Mouse (Mus musculus): ENCODE data around the gene Efcab9.
A peak's percentile ranks its signal among the peaks of the same experiment; 100 is the strongest.
"Not testable (repeated sequence)": the region's sequence is repeated elsewhere in the genome, so short reads cannot be mapped to it uniquely, and the experiment has no call there.

The Efcab9 gene

DNA sequence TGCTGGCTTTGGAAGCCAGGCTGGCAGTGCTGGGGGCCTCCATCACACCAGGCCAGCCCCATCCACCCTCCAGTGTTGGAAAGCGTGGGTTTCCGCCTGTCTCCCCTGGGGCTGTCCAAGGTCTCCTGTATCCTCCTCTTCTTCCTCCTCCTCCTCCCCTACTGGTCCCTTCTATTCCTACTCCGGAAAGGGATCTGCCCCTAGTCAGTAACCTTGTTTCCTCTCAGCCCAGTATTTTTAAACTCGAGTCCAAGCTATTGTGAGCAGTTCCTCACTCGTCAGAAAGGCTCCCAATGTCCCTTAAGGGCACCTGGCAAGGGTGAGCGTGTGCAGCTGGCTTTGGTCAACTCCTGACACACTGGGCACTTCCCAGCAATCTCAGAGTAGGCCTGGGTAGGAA lies 6.6 kb upstream of the Efcab9 start:
- no peak for DNase-seq (ENCODE audit: low spot score)

DNA sequence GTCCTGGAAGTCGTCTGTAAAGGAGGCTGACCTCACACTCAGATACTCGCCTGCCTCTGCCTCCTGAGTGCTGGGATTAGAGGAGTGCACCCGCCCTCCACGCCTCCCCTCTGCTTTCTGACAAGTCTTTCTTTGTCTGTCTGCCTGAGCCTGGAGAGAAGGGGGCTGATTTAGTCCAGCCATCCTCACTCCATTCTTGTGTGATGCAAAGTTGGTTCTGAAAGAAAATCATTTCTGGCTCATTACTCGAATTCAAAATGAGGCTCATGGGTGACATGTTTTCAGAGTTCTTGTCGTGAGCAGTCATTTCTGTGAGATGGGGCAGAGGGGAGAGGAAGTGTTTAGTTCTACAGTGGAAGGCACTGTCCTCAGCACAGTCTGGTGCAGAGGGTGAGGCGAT lies 5.1 kb upstream of the Efcab9 start:
- no peak for DNase-seq (ENCODE audit: low spot score)

DNA sequence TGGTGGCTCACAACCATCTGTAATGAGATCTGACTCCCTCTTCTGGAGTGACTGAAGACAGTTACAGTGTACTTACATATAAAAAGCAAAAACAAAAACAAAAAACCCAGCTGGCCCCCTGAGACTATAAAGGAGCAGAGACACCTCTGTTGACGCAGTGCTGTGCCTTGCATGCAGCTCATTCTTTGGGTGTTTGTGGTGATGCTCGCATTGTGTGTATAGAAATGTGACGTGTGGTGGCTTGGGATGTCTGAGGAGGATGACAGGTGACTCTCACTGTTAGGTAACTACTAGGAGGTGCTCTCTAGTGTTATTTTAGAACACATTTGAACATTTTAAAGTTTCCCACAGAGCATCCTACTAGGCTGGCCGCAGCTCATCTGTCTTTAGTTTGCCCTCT lies 3.8 kb upstream of the Efcab9 start:
- no peak for DNase-seq (ENCODE audit: low spot score)

DNA sequence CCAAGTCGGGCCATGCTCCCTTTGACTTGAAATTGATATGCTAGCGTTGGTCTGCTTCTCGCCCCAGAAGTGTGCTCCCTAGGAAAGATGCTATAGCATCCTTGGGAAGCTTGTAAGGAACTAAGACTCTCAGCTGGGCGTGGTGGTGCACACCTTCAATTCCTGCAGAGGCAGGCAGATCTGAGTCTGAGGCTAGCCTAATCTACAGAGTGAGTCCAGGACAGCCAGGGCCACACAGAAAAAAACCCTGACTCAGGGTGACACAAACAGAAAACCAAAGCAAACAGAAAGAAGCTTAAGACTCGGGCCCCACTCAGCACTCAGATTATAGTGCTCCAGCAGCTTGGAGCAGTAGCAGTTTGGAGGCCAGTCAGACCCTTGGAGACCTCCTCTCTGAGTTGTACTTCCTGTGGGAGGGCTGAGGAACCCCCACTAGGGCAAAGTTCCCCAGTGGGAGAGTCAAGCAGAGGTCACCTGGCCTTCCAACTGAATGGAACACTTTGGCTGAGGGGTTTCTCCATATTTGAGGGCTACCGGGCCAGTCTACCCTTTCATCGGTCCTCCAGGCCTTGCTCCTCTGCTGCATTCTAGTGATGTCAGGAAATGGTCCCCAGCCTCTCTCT lies 2.7 kb upstream of the Efcab9 start:
- DNase-seq (ENCODE audit: low spot score) = no peak

DNA sequence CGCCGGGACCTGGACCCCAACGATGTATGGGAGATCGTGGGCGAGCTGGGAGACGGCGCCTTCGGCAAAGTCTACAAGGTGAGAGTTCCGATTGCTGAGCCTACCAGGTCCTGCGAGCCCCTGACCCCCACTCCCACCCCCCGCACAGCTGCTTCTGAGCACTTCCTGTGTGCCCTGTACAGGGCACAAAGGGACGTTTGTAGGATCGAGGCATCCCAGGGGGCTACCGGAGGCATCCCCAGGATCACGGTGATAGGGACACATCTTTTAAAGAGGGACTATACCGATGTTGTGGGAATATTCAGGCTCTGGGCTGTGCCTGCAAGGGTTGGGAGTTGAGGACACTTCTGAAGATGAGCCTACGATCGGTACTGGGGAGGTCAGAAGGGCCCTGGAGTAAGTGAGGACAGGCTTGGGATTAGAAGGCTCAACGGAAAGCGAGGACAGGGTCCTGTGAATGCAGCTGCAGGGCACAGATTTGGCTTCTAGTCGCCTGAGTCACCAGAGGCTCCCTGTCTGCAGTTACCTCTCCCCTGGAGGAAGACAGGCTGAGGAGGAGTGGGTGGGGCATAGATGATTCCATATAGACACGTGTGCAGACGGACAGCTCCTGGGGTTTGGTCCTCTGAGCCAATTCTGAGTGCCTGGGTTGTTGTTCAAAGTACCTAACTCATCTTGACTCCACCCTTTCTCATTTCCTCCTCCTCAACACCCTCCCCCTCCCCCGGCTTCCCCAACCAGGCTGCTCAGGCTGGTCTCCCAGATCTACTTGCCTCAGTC lies 1.8 kb upstream of the Efcab9 start:
- no peak for DNase-seq (ENCODE audit: low spot score)

DNA sequence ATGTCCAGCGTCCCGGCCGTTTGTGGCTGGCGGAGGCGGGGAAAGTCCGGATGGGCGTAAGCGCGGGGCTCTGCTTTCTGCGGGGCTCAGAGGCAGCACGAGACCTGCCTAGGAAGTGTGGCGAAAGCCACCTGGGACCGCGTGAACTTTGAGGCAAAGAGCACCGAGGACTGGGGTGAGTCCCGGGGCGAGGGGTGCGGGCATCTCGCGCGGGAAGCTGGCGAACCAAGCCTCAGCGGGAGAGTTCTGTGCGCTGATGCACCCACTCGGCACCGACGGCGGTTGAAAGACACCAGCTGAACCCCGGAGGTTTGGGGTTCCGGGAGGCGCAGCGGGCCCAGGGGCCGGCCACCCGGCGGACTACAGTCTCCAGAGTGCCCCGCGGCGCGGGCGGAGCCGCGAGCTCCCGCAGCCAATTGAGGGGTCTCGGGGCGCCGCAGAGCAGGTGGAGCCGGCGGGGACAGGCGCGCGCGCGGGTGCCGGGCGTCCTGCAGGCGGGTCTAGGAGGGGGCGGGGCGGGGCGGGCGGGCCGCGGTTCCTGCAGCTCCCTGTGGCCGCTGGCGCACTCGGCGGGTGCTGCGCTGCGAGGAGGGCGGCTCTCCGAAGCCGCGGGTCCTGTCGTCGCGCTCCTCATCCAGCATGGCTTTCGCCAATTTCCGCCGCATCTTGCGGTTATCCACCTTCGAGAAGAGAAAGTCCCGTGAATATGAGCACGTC lies 1.0 kb upstream of the Efcab9 start, which contains the start of gene Stk10:
Gene Stk10, plus strand, starts transcription at position 541 of the 717 bp plus-strand sequence.
- DNase-seq (ENCODE audit: low spot score) = peak; percentile 68

DNA sequence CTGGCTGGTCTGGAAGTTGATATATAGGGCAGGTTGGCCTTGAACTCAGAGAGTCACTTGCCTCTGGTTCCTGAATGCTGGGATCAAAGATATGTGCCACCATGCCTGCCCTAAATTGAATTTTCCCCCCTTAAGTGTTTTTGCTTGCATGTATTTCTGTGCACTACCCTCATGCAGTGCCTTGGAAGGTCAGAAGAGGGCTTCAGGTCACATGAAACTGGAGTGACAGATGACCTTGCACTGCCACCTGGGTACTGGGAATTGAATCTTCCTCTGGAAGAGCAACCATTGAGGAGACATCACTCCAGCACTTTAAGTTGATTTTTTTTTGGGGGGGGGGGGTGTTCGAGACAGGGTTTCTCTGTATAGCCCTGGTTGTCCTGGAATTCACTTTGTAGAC lies 1.7 kb downstream of the Efcab9 start:
- no peak for DNase-seq (ENCODE audit: low spot score)

DNA sequence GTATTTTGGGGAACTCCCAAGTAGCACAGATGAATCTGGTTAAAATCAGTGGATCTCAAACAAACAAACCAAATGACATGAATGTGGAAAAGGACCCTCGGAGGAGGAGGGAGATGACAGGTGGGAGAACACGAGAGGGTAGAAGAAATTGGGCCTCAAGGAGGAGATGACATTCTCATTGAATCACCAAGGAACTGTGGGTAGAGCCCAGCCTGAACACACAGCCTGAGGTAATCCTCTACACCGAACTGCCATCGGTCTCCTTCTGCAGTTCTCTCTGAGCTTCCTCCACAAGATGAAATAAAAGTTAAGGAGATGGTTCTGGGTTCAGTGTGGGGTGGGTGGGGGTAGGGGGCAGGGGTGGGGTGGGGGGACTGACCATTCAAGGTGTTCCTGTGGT lies 4.9 kb downstream of the Efcab9 start:
- no peak for DNase-seq (ENCODE audit: low spot score)

DNA sequence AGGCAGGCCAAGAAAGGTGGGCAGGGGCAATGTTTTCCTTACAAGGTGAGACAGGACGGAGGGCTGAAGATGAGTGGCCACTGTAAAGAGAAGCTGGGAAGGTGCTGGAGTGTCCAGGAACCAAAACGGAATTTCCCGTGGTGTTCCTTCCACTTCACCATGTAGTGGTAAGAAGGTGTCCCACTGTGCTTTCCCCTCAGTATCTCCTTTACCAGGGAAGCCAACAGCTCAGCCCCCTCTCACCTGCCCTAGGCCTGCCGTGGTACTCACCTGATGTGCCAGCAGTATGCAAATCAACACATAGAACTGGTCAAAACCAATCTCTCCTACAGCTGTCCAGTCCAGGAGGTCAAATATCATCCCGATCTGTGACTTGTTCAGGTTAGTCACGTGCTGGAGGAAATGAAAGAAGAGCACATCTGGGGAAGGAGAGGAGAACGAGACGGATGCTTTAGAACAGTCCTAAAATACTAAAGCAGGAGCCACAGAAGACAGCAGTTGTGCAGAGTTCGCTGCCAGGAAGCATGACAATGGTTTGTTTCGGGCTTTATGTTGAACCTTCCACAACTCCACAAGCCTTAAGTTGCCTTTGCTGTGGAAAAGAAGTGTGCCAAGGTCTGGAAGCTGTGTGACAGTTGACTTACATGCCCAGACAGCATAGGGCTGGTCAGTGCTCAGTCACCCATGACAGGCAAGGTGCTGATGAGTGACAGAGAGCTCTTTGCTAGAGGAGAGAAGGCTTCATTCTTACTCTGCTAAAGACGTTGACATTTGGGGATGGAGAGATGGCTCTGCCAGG lies 7.6 kb downstream of the Efcab9 start:
- no peak for DNase-seq (ENCODE audit: low spot score)

DNA sequence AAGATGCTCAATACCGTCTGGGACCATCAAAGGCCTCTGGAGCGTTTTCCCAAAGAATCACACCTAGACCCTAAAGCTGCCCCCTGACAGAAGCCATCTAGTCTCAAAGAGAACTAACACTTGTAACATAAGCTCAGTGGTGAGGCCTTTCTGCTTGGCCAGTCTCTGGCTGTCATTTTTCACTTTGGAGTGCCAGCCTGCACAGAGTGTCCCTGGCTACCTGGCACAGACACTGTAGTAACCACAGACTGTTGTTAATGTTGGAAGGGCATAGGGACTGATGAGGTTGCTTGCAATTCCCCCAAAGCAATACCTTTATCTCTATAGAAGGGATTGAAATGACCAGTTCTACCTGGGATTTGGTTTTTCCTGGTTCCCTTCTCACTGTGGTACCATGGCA lies 10.6 kb downstream of the Efcab9 start:
- DNase-seq (ENCODE audit: low spot score) = no peak

DNA sequence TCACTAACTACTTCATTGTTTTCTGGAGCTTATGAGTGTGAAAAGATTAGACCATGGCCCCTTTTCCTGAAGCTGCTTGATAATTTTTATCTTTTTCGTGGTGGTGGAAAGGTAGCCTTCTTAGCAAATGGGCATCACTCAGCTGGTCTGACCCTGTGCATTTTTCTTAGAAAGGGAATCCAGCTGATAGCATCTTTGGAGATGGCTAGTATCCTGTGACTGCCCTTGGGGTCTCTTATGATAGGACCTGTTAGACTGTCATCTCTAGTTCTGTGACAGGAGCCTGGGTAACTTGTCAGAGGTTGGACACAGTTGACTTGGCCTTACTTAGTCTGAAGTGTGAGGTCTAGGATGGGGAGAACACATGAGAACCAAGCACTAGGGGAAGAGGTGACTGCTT lies 12.5 kb downstream of the Efcab9 start:
- no peak for DNase-seq (ENCODE audit: low spot score)

DNA sequence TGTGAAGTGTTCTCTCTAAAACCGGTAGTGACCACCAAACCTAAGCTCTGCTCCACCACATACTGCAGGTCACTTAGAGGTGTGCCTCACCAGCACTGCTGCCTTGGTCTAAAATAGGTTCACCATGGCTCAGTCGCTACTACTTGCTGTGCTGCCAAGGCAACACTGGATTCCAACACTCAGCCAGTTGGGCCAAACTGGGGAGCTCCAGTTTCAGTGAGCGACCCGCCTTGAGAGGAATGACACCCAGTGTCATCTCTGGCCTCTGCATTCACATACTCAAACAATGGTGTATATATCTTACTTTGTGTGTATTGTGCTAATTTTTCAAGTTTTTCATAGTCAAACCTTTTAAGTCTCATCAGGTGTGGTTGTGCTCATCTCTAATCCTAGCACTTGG lies 13.1 kb downstream of the Efcab9 start:
- DNase-seq (ENCODE audit: low spot score) = no peak

DNA sequence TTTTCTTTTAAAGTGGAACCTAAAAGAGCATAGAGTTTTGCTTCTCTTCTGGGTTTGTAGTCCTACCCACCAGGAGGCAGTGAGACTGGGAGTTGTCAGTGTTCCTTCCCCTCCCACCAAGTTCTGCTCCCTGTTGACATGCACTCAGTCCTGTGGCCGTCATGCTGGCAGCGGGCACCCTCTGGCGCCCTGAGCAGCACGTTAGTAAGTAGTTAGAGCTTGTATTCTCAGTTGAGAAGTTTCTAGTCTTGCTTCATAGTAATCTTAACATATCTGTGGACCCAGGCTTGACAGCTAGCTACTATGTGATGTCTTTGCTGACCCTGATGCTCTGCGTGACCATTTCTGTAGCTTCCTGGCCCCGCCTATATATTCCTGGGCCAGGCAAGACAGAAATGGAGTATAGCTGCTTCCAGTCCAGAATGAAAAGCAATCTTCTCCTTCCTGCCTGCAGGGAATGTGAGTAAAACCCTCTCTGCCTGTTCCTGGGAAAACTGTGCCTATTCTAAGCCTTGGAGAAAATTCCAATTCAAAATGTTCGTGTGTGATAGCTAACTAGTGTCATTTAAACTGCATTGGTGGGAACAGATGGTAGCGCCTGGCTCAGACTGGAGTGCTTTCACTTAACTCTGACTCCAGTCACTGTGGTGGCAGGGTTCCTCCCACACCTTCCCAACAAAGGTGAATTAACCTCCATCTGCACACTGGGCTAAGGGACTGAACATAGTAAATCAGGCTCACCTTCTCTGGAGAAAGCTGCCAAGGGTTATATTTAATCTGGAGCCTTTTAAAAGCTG lies 14.8 kb downstream of the Efcab9 start:
- no peak for DNase-seq (ENCODE audit: low spot score)

DNA sequence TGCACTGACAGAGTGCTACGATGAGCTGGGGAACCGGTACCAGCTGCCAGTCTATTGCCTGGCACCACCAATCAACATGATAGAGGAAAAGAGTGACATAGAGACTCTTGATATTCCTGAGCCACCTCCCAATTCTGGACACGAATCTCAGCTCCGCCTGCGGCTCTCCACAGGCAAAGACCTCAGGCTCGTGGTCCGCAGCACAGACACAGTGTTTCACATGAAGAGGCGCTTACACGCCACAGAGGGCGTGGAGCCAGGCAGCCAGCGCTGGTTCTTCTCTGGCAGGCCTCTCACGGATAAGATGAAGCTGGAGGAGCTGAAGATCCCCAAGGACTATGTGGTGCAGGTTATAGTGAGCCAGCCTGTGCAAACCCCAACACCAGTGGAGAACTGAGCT lies 15.8 kb downstream of the Efcab9 start:
- DNase-seq (ENCODE audit: low spot score) = no peak

DNA sequence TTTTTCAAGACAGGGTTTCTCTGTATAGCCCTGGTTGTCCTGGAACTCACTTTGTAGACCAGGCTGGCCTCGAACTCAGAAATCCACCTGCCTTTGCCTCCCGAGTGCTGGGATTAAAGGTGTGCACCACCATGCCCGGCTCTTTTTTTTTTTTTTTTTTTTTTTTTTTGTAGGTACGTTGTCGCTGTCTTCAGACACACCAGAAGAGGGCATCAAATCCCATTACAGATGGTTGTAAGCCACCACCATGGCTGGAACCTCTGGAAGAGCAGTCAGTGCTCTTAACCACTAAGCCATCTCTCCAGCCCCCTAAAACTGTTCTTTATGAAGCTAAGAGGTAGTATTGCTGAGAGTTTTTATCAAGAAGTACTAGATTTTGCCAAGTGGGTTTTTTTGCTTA lies 17.0 kb downstream of the Efcab9 start:
- DNase-seq (ENCODE audit: low spot score) = not testable (repeated sequence)

DNA sequence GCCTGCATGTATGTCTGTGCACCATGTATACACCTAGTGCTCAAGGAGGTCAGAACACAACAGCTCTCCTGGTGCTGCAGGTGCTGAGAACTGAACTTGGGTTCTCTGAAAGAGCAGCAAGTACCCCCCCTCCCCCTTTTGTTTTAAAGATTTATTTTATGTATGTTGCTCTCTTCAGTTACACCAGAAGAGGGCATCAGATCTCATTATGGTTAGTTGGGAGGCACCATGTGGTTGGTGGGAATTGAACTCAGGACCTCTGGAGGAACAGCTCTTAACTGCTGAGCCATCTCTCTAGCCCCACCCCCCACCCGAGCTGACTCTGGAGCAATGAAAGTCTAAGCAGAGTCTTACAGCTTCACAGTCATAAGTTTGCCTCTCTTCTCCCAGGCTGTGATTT lies 21.0 kb downstream of the Efcab9 start:
- DNase-seq (ENCODE audit: low spot score) = no peak

DNA sequence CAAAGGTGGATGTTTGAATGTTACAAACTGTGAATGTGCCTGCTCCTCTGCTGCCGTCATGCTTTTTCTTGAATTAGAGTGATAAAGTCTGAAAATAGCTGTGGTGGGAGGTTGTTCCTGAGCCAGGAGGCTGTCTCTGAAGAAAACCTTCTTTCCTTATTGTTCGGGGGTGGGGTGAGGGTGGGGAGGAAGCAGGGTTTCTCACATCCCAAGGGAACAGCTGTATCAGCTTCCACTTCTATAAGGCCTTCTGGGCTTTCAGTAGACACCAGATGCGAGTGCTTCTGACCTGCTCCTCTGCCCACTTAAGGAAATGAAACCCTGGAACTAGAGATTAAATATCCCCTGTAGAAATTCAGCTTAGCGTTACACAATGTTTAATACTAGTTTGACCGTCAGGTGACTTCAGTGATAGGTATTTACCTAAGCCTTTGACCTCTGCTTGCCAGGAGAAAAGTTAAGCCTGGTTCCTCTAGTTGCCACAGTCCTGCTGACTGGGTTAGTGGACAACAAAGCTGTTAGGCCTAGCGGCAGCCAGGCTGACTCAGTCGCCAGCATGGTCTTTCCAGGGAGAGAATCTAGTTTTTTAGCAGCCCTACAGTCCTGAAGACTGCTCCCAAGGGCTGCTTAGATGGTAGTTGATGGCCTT lies 26.7 kb downstream of the Efcab9 start:
- no peak for DNase-seq (ENCODE audit: low spot score)

DNA sequence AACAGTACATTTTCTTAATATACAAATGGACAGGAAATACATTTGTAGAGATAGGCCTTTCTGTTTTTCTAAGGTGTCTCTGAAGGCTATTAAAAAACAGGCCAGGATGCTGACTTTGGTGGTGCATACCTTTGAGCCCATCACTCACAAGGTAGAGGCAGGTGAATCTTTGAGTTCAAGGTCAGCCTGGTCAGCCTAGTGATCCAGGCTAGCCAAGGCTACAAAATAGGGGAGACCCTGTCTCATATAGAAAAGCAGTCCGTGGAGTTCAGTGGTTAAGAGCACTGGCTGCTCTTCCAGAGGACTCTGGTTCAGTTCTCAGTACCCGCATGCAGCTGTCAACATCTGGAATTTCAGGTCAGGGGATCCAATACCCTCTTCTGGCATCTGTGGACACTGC lies 28.2 kb downstream of the Efcab9 start:
- no peak for DNase-seq (ENCODE audit: low spot score)

DNA sequence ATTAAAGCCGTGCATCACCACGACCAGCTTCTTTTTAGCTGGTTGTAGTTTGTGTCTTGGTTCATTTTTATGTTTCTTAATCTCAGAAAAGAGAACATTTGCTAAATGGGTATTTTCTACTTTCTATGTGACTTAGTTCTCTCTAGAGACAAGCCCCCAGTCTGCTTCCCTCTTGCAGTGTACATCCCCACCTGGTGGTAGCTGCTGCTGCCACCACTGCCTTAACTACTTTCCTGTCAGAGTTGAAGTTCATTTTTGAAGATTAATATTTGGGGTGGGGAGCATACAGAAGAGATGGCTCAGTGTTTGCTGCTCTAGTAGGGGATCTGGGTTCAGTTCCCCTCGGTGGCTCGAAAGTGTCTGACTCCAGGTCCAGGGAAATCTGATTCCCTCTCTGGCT lies 31.9 kb downstream of the Efcab9 start:
- DNase-seq (ENCODE audit: low spot score) = no peak

DNA sequence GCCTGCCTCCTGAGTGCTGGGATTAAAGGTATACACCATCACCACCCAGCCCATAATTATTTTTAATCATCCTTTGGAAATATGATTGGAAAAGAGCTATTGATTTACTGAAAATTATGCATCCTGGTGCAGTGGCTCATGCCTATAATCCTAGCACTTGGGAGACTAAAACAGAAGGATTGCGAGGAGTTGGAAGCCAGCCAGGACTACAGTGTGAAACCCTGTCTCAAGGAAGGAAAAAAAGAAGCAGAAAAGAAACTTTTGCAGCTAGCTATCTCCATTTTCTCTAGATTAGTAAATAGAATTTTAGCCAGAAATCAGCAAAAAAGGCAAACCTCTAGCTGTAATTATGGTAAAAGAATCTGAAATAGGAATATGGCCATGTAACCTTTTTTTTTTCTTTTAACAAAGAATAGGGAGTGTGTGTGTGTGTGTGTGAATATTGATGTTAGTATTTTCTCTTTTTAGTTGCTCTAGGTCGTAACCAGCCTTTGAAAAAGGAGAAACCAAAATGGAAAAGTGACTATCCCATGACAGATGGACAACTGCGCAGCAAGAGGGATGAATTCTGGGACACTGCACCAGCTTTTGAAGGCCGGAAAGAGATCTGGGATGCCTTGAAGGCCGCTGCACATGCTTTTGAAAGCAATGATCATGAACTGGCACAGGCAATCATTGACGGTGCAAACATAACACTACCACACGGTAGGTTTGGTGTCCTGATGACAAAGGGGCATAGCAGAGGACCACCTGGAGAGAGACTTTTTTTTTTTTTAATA lies 32.9 kb downstream of the Efcab9 start:
- no peak for DNase-seq (ENCODE audit: low spot score)
